Mouse (Mus musculus) olfactory bulb, adult 2 months (tissue): ENCODE results near the gene Rarg.

Source experiments
- CTCF ChIP-seq: fragments of 200-500 bp; IDR thresholded peaks from 2 replicates; pipeline ENCODE4 v1.5.1; 2012; ENCODE audit warnings: low read depth, mild to moderate bottlenecking, low read length, moderate library complexity; ENCODE audit not compliant: insufficient read depth
- POLR2A ChIP-seq: fragments of 200-500 bp; IDR thresholded peaks from 2 replicates; pipeline ENCODE4 v1.6.1; 2012; ENCODE audit warnings: mild to moderate bottlenecking, low read depth, low read length, moderate library complexity; ENCODE audit not compliant: insufficient read depth

DNA sequence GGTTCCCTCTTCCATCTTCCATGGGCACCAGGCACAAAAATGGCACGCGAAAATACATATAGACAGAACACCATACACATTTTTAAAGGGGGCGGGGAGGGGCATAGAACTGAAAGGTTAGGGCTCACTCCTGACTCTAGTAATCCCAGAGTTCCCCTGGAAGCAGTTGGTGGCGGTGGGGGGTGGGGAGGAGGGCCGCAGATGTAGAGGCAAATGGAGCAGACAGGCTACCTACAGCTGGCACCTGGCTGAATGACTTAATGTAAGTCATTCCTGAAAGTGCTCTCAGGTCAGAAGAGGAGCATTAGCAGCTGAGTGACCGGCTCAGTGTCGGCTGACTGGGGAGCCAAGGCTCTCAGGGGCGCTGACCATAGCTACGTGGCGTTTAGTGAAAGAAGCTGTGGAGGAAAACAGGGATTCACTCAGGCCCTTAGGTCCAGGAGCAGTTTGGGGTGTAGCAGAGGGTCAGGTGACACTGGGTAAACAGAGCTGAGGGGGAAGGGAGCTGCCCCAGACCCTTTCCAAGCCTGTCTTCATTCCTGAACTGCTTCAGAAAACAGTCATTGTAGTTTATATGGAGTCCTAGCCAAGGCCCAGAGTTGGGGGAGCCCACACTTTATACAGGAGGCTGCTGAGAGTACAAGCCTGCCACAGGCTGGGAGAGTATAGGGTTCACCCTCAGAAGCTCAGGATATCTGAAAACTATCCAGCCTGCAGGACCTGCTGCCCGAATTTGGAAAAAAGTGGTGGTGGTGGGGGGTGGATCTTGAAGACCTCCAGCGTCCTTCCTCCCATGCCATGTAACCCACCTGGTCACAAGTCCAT is 14.7 kb downstream of the Rarg start:
- TF ChIP-seq CTCF (no peak), POLR2A (no peak)
